Mouse (Mus musculus): ENCODE data around the gene Vps41. TPM values are rescaled to one million over a fixed set of nuclear protein-coding genes. Genes with fewer than 3 reads are reported as not detected.
A peak's percentile ranks its signal among the peaks of the same experiment; 100 is the strongest.

The Vps41 gene
- polyA plus RNA-seq, 1 experiment from 2014 or later: 105 TPM

GRCm38 (mm10) chr13:18843546-18843945, 126.5 kb downstream of the Vps41 start:
- H3K9ac ChIP-seq (ENCODE audit: low read length): no peak overlapping the region
- no peaks in the 10 kb centered on the region for H3K4me1 ChIP-seq (ENCODE audit: control insufficient read depth, insufficient read depth, low read length)
- peak; percentile 72 for DNase-seq (ENCODE audit: low spot score, missing footprints)
- H3K9me3 ChIP-seq (ENCODE audit: control insufficient read depth, low read length): no peaks in the 10 kb centered on the region
- H3K27me3 ChIP-seq (ENCODE audit: control insufficient read depth, insufficient read depth, low read length): no peaks in the 10 kb centered on the region
- no peak overlapping the region for H3K4me2 ChIP-seq
- WGBS: 83% methylated on average over 1 of the region's 1 CpGs
- ATAC-seq (ENCODE audit: low FRiP score): no peak
- no peak overlapping the region for H3K27ac ChIP-seq (ENCODE audit: low read depth, low read length)
- no peaks in the 10 kb centered on the region for H3K36me3 ChIP-seq (ENCODE audit: control insufficient read depth, insufficient read depth, low read length)
- no peak overlapping the region for H3K4me3 ChIP-seq (ENCODE audit: low read depth, low read length)

DNA sequence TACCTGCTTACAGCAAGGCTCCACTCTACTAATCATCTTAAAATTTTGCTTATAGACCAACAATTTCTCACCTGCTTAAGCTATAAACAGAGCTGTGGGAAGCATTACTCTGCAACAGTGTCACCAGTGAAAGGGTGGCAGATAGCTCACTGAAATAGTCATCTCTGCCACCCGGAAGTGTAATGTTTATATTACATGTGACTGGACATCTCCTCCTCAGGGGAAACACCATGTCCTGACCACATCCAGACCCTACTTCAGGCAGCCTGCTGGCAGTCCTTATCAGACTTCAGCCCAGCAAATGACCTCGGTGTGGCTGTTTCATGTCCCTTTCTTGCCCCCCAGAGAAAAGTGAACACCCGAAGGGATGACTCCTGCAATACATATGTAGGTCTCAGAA, 130.3 kb downstream of the Vps41 start:
- Histone ChIP-seq H3K9ac (ENCODE audit: low read length) (no peak overlapping the region), H3K4me1 (ENCODE audit: control insufficient read depth, insufficient read depth, low read length) (no peaks in the 10 kb centered on the region), H3K36me3 (ENCODE audit: control insufficient read depth, insufficient read depth, low read length) (no peaks in the 10 kb centered on the region), H3K27ac (ENCODE audit: low read depth, low read length) (no peak overlapping the region), H3K4me3 (ENCODE audit: low read depth, low read length) (no peak overlapping the region), H3K27me3 (ENCODE audit: control insufficient read depth, insufficient read depth, low read length) (no peaks in the 10 kb centered on the region), H3K4me2 (no peak overlapping the region), H3K9me3 (ENCODE audit: control insufficient read depth, low read length) (no peaks in the 10 kb centered on the region)
- DNase-seq (ENCODE audit: low spot score, missing footprints): peak; percentile 77
- 89% methylated on average over 3 of the region's 3 CpGs for WGBS
- no peak for ATAC-seq (ENCODE audit: low FRiP score)

- no peaks in the 10 kb centered on the region for H3K36me3 ChIP-seq (ENCODE audit: control insufficient read depth, insufficient read depth, low read length)
- H3K27ac ChIP-seq (ENCODE audit: low read depth, low read length): no peak overlapping the region
- ATAC-seq (ENCODE audit: low FRiP score) (no peak), DNase-seq (ENCODE audit: low spot score, missing footprints) (no peak)
- H3K4me1 ChIP-seq (ENCODE audit: control insufficient read depth, insufficient read depth, low read length): no peaks in the 10 kb centered on the region
- no peak overlapping the region for H3K4me2 ChIP-seq
- no peaks in the 10 kb centered on the region for H3K9me3 ChIP-seq (ENCODE audit: control insufficient read depth, low read length)
- H3K9ac ChIP-seq (ENCODE audit: low read length): no peak overlapping the region
- H3K27me3 ChIP-seq (ENCODE audit: control insufficient read depth, insufficient read depth, low read length): no peaks in the 10 kb centered on the region
- H3K4me3 ChIP-seq (ENCODE audit: low read depth, low read length): no peak overlapping the region
Observed at GRCm38 (mm10) chr13:18849563-18849962, 132.5 kb downstream of the Vps41 start.

- Histone ChIP-seq H3K9ac (ENCODE audit: low read length) (no peak overlapping the region), H3K4me1 (ENCODE audit: control insufficient read depth, insufficient read depth, low read length) (no peaks in the 10 kb centered on the region; the same call in 1 of the 2 replicates), H3K27ac (ENCODE audit: low read depth, low read length) (no peak overlapping the region), H3K36me3 (ENCODE audit: control insufficient read depth, insufficient read depth, low read length) (no peaks in the 10 kb centered on the region), H3K4me3 (ENCODE audit: low read depth, low read length) (no peak overlapping the region), H3K4me2 (no peak overlapping the region), H3K27me3 (ENCODE audit: control insufficient read depth, insufficient read depth, low read length) (no peaks in the 10 kb centered on the region), H3K9me3 (ENCODE audit: control insufficient read depth, low read length) (no peaks in the 10 kb centered on the region)
- no peak for ATAC-seq (ENCODE audit: low FRiP score)
- peak; percentile 6 for DNase-seq (ENCODE audit: low spot score, missing footprints)
- WGBS: 91% methylated on average over 4 of the region's 4 CpGs
Observed at GRCm38 (mm10) chr13:18851182-18851581, 134.1 kb downstream of the Vps41 start.

DNA sequence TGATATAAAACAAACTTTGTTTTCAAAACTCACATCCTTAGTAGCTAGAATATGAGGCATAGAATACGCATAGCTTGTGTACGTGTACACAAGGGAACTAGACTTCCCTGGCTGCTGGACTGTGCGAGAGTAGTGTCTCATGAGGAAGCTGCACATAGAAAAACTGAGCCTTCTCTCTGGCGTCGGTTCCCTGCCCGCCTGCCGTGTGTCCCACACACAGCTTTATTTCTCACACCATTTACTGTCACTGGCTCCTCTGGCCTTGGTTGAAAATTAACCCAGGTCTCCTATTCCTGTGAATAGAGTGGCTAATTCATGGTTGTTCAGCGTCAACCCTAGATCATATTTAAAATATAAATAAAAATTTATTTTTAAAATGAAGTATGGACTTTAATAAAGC, 135.6 kb downstream of the Vps41 start:
- DNase-seq (ENCODE audit: low spot score, missing footprints): no peak
- Histone ChIP-seq H3K27ac (ENCODE audit: low read depth, low read length) (no peak overlapping the region), H3K27me3 (ENCODE audit: control insufficient read depth, insufficient read depth, low read length) (no peaks in the 10 kb centered on the region), H3K36me3 (ENCODE audit: control insufficient read depth, insufficient read depth, low read length) (no peaks in the 10 kb centered on the region), H3K4me2 (no peak overlapping the region), H3K4me1 (ENCODE audit: control insufficient read depth, insufficient read depth, low read length) (no peaks in the 10 kb centered on the region; the same call in 1 of the 2 replicates), H3K9ac (ENCODE audit: low read length) (no peak overlapping the region), H3K4me3 (ENCODE audit: low read depth, low read length) (no peak overlapping the region), H3K9me3 (ENCODE audit: control insufficient read depth, low read length) (no peaks in the 10 kb centered on the region)
- ATAC-seq (ENCODE audit: low FRiP score): no peak
- WGBS: 92% methylated on average over 8 of the region's 8 CpGs

- Histone ChIP-seq H3K27ac (ENCODE audit: low read depth, low read length) (no peak overlapping the region), H3K4me3 (ENCODE audit: low read depth, low read length) (no peak overlapping the region), H3K4me1 (ENCODE audit: control insufficient read depth, insufficient read depth, low read length) (no peaks in the 10 kb centered on the region; the same call in 1 of the 2 replicates), H3K4me2 (no peak overlapping the region), H3K27me3 (ENCODE audit: control insufficient read depth, insufficient read depth, low read length) (no peaks in the 10 kb centered on the region), H3K36me3 (ENCODE audit: control insufficient read depth, insufficient read depth, low read length) (no peaks in the 10 kb centered on the region), H3K9me3 (ENCODE audit: control insufficient read depth, low read length) (no peaks in the 10 kb centered on the region), H3K9ac (ENCODE audit: low read length) (no peak overlapping the region)
- peak; percentile 79 for ATAC-seq (ENCODE audit: low FRiP score)
- DNase-seq (ENCODE audit: low spot score, missing footprints): peak; percentile 79
- 70% methylated on average over 8 of the region's 8 CpGs for WGBS
Observed at GRCm38 (mm10) chr13:18856026-18856802, 139.1 kb downstream of the Vps41 start.

DNA sequence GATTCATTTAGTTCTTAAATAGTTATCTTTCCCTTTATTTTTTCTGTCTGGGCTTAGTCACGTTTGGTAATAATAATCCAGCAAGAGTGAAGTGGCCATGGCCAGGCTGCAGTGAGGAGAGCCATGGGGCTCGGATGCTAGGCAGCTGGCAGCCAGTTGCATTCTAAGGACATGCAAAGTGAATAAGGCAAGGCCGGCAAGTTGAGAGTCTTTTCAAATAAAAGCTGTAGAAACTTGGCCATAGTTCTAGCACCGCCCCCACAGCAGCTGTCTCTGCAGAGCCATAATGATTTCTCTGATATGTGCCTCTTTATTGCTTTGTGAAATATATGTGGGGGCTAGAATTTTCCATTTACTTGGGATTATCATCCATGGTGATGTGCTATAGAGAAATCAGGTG, 141.1 kb downstream of the Vps41 start:
- 83% methylated on average over 4 of the region's 4 CpGs for WGBS

GRCm38 (mm10) chr13:18859389-18859788, 142.3 kb downstream of the Vps41 start:
- Histone ChIP-seq H3K9ac (ENCODE audit: low read length) (no peak overlapping the region), H3K27me3 (ENCODE audit: control insufficient read depth, insufficient read depth, low read length) (no peaks in the 10 kb centered on the region), H3K36me3 (ENCODE audit: control insufficient read depth, insufficient read depth, low read length) (no peaks in the 10 kb centered on the region; the same call in 1 of the 2 replicates), H3K9me3 (ENCODE audit: control insufficient read depth, low read length) (no peaks in the 10 kb centered on the region), H3K27ac (ENCODE audit: low read depth, low read length) (no peak overlapping the region), H3K4me3 (ENCODE audit: low read depth, low read length) (no peak overlapping the region), H3K4me1 (ENCODE audit: control insufficient read depth, insufficient read depth, low read length) (no peaks in the 10 kb centered on the region; the same call in 1 of the 2 replicates), H3K4me2 (no peak overlapping the region)
- DNase-seq (ENCODE audit: low spot score, missing footprints): no peak
- WGBS: 91% methylated on average over 3 of the region's 3 CpGs
- ATAC-seq (ENCODE audit: low FRiP score): no peak

More for the DNA sequence above, 141.1 kb downstream of the Vps41 start:
- ATAC-seq (ENCODE audit: low FRiP score) (no peak), DNase-seq (ENCODE audit: low spot score, missing footprints) (peak; percentile 60)
- no peak overlapping the region for H3K4me3 ChIP-seq (ENCODE audit: low read depth, low read length)
- H3K4me1 ChIP-seq (ENCODE audit: control insufficient read depth, insufficient read depth, low read length): no peaks in the 10 kb centered on the region; the same call in 1 of the 2 replicates
- no peaks in the 10 kb centered on the region for H3K9me3 ChIP-seq (ENCODE audit: control insufficient read depth, low read length)
- H3K27ac ChIP-seq (ENCODE audit: low read depth, low read length): no peak overlapping the region
- H3K36me3 ChIP-seq (ENCODE audit: control insufficient read depth, insufficient read depth, low read length): no peaks in the 10 kb centered on the region
- H3K9ac ChIP-seq (ENCODE audit: low read length): no peak overlapping the region
- no peak overlapping the region for H3K4me2 ChIP-seq
- no peaks in the 10 kb centered on the region for H3K27me3 ChIP-seq (ENCODE audit: control insufficient read depth, insufficient read depth, low read length)

- 58% methylated on average over 5 of the region's 5 CpGs for WGBS
- DNase-seq (ENCODE audit: low spot score, missing footprints): no peak
- H3K27ac ChIP-seq (ENCODE audit: low read depth, low read length): no peak overlapping the region
Observed at GRCm38 (mm10) chr13:18868030-18868490, 151.0 kb downstream of the Vps41 start.

More at GRCm38 (mm10) chr13:18868030-18868490, 151.0 kb downstream of the Vps41 start:
- ATAC-seq (ENCODE audit: low FRiP score): peak; percentile 74
- Histone ChIP-seq H3K4me2 (no peak overlapping the region), H3K9ac (ENCODE audit: low read length) (no peak overlapping the region), H3K4me3 (ENCODE audit: low read depth, low read length) (no peak overlapping the region), H3K9me3 (ENCODE audit: control insufficient read depth, low read length) (no peaks in the 10 kb centered on the region), H3K4me1 (ENCODE audit: control insufficient read depth, insufficient read depth, low read length) (no peaks in the 10 kb centered on the region), H3K27me3 (ENCODE audit: control insufficient read depth, insufficient read depth, low read length) (no peaks in the 10 kb centered on the region), H3K36me3 (ENCODE audit: control insufficient read depth, insufficient read depth, low read length) (no peaks in the 10 kb centered on the region; the same call in 1 of the 2 replicates)

Data from midbrain, embryonic 11.5 days (tissue).